Mouse (Mus musculus) liver, embryonic 13.5 days (tissue): ENCODE measurements around the gene Gm47959. TPM values are rescaled to one million over a fixed set of nuclear protein-coding genes. Genes with fewer than 3 reads are reported as not detected.

Experiments
- ATAC-seq: fragments of 200-750 bp; cut with Nextera tagmentation; 2 replicates; pipeline ENCODE4 v1.8.0; 2017; ENCODE audit warnings: low read depth, mild to moderate bottlenecking, moderate number of reproducible peaks, moderate library complexity
- DNase-seq: peaks from one replicate; pipeline ENCODE4 v3.0.0; 2022
- H3K27ac ChIP-seq: fragments of 300-500 bp; sonication (generic); 2 replicates; pipeline ENCODE4 v1.5.1; 2015; ENCODE audit warnings: moderate library complexity, mild to moderate bottlenecking, inconsistent platforms
- H3K27me3 ChIP-seq: fragments of 300-500 bp; sonication (generic); 2 replicates; pipeline ENCODE4 v1.6.1; 2015; ENCODE audit warnings: mild to moderate bottlenecking, inconsistent platforms
- H3K36me3 ChIP-seq: fragments of 300-500 bp; sonication (generic); 2 replicates; pipeline ENCODE4 v1.6.1; 2015; ENCODE audit warnings: mild to moderate bottlenecking, inconsistent platforms
- H3K4me1 ChIP-seq: fragments of 300-500 bp; sonication (generic); replicated peaks from 2 replicates; pipeline ENCODE4 v1.6.1; 2015; ENCODE audit warnings: inconsistent platforms
- H3K4me2 ChIP-seq: fragments of 300-500 bp; sonication (generic); 2 replicates; pipeline ENCODE4 v1.6.1; 2015; ENCODE audit warnings: inconsistent platforms, mild to moderate bottlenecking, moderate library complexity
- H3K4me3 ChIP-seq: fragments of 300-500 bp; sonication (generic); replicated peaks from 2 replicates; pipeline ENCODE4 v1.5.1; 2015; ENCODE audit warnings: mild to moderate bottlenecking, inconsistent platforms
- H3K9ac ChIP-seq: fragments of 300-500 bp; sonication (generic); 2 replicates; pipeline ENCODE4 v1.6.1; 2015; ENCODE audit warnings: mild to moderate bottlenecking, inconsistent platforms
- H3K9me3 ChIP-seq: fragments of 300-500 bp; sonication (generic); replicated peaks from 2 replicates; pipeline ENCODE4 v1.6.1; 2016; ENCODE audit warnings: inconsistent platforms
- WGBS: fragments of 180-500 bp; shearing (Covaris S2); methylation state at CpG from one replicate; pipeline ENCODE4 v1.1.7; 2015; ENCODE audit not compliant: insufficient replicate concordance; 5-methylcytosine and 5-hydroxymethylcytosine counted together
- polyA plus RNA-seq: library from polyadenylated mRNA; unstranded; fragments of >200 nt; fragmentation: Nextera tagmentation; extraction: Ambion mirVana; gene quantifications from 2 replicates; pipeline ENCODE4 v1.2.1, GENCODE M21; 2015

Gene Gm47959
- polyA plus RNA-seq, 1 experiment from 2014 or later = not detected

DNA sequence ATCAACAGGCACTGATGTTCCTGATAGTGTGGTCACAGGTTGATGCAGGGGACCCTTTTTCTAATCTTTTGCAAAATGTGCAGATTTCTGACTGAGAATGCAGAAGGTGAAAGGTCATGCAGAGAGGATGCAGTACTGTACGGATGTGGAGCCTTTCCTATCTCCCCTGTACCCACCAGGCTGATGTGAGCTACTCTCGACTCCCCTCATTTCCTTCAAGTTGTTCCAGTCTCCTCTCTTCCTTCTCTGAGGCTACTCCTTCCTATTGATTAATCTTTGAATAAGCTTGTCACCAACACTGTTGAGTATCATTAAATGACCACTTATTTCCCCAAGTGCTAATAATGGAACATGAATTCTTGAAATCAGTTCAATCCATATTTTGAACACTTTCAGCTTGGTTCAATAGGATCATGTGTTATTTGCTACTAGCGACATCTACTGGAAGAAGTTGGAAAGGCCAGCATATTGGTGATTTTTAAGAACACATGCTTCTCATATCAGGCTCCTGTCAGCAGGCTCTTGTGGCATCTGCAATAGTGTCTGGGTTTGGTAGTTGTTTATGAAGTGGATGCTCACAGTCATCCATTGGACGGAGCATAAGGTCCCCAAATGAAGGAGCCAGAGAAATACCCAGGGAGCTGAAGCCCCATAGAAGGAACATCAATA, 12.7 kb upstream of the Gm47959 start:
- ATAC-seq = no peak
- peak; percentile 19 for DNase-seq
- no peak overlapping the region for H3K4me2 ChIP-seq
- no peaks in the 10 kb centered on the region for H3K36me3 ChIP-seq
- no peak overlapping the region for H3K4me3 ChIP-seq
- no peak overlapping the region for H3K9ac ChIP-seq
- no peaks in the 10 kb centered on the region for H3K4me1 ChIP-seq
- H3K27ac ChIP-seq = no peak overlapping the region
- no peaks in the 10 kb centered on the region for H3K27me3 ChIP-seq
- WGBS = 22% methylated on average over 4 of the region's 4 CpGs
- peaks cover 6% of the 10 kb centered on the region; the same call in 1 of the 2 replicates for H3K9me3 ChIP-seq

DNA sequence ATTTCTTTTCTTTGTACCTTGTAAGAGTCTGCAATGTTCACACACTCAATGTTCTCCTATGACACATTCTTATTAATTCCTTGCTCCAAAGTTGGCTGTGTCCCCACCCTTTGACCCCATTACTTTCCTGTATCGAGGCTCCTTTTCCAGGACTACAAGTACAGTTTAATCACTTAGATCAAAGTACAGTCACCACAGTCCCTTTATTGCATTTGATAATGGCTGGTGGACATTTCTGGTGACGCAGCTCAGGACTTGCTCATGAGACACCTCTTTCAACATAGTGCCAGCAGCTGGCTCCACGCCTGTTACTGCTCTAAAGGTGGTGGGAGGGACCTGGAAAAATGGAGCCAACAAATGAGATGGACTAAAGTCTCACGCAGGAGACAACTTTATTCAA, 9.3 kb upstream of the Gm47959 start:
- DNase-seq (no peak), ATAC-seq (no peak)
- no peaks in the 10 kb centered on the region for H3K9me3 ChIP-seq
- no peak overlapping the region for H3K9ac ChIP-seq
- H3K4me1 ChIP-seq = no peaks in the 10 kb centered on the region
- H3K27ac ChIP-seq = no peak overlapping the region
- no peak overlapping the region for H3K4me2 ChIP-seq
- no peaks in the 10 kb centered on the region for H3K27me3 ChIP-seq
- H3K36me3 ChIP-seq = no peaks in the 10 kb centered on the region
- H3K4me3 ChIP-seq = no peak overlapping the region
- WGBS = 61% methylated on average over 4 of the region's 4 CpGs

DNA sequence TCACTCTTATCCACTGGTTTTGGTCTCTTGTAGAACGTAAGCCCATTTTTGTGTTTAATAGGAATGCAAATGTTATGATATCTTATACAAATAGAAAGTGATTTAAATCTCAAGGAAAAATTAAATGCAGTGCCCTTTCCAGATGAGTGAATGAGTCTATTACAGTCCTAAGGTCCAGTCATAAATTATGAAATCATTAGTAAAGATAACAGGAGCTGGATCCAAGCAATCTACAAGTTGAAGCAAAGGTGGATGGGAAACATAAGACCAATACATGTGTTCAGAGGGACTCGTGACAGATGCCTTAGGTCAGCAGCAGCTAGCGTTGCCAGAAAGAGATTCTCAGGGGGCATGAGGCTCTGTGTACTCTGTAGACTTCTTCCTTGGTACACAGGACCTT, 8.8 kb upstream of the Gm47959 start:
- H3K9me3 ChIP-seq = no peaks in the 10 kb centered on the region
- WGBS = 54% methylated on average over 3 of the region's 3 CpGs
- H3K27ac ChIP-seq = no peak overlapping the region
- ATAC-seq (no peak), DNase-seq (no peak)
- no peaks in the 10 kb centered on the region for H3K36me3 ChIP-seq
- H3K4me3 ChIP-seq = no peak overlapping the region
- H3K27me3 ChIP-seq = no peaks in the 10 kb centered on the region
- no peaks in the 10 kb centered on the region for H3K4me1 ChIP-seq
- H3K4me2 ChIP-seq = no peak overlapping the region
- H3K9ac ChIP-seq = no peak overlapping the region

DNA sequence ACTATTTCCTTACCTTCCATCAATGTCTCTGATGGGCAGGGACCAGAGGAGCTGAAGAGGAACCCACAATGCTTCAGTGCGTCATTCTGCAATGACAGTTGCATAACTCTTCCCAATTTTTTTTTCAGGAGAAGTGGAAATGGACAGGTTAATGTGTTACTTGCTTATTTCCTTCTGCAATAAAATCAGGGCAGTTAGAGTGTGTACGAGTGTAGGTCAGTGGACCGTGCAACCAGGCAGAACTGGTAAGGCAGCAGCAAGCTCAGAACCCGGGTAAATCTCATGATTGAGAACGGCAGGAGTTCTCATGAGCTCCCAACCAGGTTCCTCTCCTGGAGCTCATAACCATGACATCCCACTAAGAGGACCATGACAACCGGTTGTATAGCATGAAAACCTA, 8.3 kb upstream of the Gm47959 start:
- DNase-seq = no peak

DNA sequence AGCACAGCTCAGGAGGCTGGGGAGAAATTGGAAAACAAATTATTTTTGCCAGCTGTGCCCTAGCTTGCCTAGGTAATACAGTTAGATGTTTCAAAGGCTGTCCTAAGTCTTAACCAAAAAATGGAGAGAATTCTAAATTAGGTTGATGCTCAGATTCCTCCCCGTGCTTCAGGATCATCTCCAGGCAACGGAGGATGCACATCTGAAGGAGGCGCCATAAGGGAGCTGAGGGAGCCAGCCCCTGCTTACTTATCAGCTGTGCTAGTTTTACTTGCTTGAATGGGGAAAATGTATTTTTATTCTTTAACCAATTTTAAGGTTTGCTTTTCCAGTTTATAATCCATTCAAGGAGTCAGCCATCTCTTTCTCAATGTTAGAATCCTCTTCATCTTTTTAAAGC, 6.4 kb upstream of the Gm47959 start:
- no peaks in the 10 kb centered on the region for H3K9me3 ChIP-seq
- DNase-seq (no peak), ATAC-seq (no peak)
- no peaks in the 10 kb centered on the region for H3K4me1 ChIP-seq
- H3K9ac ChIP-seq = no peak overlapping the region
- no peaks in the 10 kb centered on the region for H3K36me3 ChIP-seq
- 68% methylated on average over 3 of the region's 3 CpGs for WGBS
- no peaks in the 10 kb centered on the region for H3K27me3 ChIP-seq
- H3K27ac ChIP-seq = no peak overlapping the region
- H3K4me2 ChIP-seq = no peak overlapping the region
- H3K4me3 ChIP-seq = no peak overlapping the region

More for the DNA sequence above, 8.3 kb upstream of the Gm47959 start:
- H3K4me2 ChIP-seq = no peak overlapping the region
- no peak overlapping the region for H3K4me3 ChIP-seq
- no peaks in the 10 kb centered on the region for H3K9me3 ChIP-seq
- no peaks in the 10 kb centered on the region for H3K27me3 ChIP-seq
- H3K9ac ChIP-seq = no peak overlapping the region
- no peaks in the 10 kb centered on the region for H3K4me1 ChIP-seq
- whole genome bisulfite sequencing = 67% methylated on average over 6 of the region's 6 CpGs
- no peaks in the 10 kb centered on the region for H3K36me3 ChIP-seq
- no peak for ATAC-seq
- no peak overlapping the region for H3K27ac ChIP-seq

DNA sequence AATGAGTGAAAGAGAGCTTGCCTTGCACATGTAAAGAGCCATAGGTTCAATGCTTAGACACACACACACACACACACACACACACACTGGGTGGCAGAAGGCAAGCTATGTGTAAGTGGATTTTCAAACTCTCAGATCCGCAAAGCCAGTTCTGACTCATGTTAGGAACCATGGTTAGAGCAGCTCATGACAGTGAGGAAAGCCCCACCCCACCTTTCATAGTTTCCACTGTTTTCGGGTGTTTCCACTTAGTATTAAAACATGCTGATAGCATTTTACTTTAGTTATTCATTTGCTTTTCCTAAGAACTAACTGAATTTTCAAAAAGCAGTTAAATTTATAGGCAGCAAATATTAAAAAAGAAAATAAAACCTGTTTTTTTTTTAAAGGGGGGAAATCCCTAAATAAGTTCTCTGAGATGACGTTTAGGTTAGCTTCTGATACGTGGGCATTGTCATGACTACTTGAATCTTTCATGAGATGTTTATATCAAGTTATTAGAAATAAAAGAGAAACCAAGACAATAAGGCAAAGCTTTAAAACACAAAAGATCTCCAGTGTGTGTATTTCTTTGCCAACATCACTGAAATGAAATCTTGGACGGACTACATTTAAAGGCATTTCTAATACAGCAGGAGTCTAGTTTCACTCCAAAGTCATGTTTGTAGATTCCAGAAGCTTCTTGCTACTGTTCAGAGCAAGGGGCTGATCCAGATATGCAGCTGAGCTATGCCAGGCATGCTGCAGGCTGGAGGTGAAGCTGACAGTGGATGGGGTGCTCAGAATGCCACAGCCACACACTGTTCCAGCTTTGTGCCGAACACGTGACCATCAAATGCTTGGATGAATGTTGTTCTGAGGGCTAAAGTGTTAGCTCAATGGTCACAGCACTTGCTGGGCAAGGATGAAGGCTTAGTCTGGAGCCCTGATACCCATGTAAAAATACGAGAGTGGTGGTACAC, 6.2 kb downstream of the Gm47959 start:
- Histone ChIP-seq H3K27ac (no peak overlapping the region), H3K9ac (no peak overlapping the region), H3K9me3 (no peaks in the 10 kb centered on the region), H3K4me1 (no peaks in the 10 kb centered on the region), H3K36me3 (no peaks in the 10 kb centered on the region), H3K4me2 (no peak overlapping the region), H3K4me3 (no peak overlapping the region), H3K27me3 (no peaks in the 10 kb centered on the region)
- no peak for DNase-seq
- 63% methylated on average over 8 of the region's 8 CpGs for WGBS
- ATAC-seq = no peak

DNA sequence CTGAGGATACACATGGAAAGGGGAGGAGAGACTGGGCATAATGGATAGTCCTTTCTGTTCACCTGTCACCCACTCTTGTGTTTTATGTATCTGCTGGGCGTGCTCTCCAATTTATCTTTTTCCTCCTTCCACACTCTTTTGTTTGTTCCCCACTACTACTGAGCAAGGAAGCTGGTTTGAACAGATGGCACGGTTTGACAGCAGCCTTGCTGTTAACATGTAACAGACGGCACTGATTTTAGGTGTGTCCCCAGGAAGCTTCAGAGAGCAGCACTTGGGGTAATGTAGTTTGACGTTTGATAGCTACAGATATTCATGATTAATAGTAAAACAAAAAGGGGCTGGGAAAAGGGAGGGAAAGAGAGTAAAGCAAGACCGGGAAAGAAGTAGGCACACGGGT, 7.1 kb downstream of the Gm47959 start:
- ATAC-seq (no peak), DNase-seq (no peak)
- no peak overlapping the region for H3K4me2 ChIP-seq
- no peak overlapping the region for H3K9ac ChIP-seq
- H3K27ac ChIP-seq = no peak overlapping the region
- H3K27me3 ChIP-seq = no peaks in the 10 kb centered on the region
- H3K4me3 ChIP-seq = no peak overlapping the region
- 58% methylated on average over 6 of the region's 6 CpGs for WGBS
- H3K9me3 ChIP-seq = no peaks in the 10 kb centered on the region
- no peaks in the 10 kb centered on the region for H3K36me3 ChIP-seq
- H3K4me1 ChIP-seq = no peaks in the 10 kb centered on the region

DNA sequence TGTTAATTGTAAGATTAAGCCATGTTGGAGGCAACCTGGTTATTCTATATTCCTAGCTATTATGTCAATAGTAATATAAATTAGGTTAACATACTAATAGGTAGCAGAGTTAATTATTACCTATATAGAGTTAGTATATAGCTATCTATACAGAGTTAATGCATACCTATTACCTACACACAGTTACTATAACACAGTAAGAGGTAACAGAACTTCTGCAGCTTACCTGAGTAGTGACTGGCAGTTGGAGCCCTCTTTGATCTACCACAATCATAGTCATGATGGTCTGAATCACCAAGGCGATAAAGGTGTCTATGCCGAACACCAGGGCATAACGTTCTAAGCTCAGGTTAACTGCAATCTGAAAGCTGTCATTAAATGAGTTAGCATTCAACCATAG, 14.1 kb downstream of the Gm47959 start:
- 77% methylated on average over 3 of the region's 3 CpGs for WGBS
- H3K27me3 ChIP-seq = no peaks in the 10 kb centered on the region

DNA sequence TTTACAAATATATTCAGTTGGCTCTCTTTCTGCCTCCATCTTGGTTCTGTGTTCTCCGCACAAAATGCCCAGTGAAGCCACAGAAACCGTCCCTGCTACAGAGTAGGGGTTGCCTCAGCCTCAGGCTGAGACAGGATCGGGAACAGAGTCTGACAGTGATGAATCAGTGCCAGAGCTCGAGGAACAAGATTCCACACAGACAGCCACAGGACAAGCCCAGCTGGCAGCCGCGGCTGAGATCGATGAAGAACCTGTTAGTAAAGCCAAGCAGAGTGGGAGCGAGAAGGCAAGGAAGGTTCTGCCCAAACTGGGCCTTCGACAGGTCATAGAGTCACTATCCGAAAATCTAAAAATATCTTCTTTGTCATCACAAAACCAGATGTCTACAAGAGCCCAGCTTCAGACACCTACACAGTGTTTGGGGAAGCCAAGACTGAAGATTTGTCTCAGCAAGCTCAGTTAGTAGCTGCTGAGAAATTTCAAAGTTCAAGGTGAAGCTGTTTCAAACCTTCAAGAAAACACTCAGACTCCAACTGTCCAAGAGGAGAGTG, 15.1 kb downstream of the Gm47959 start:
- no peak for DNase-seq
- Histone ChIP-seq H3K36me3 (no peaks in the 10 kb centered on the region), H3K9me3 (no peaks in the 10 kb centered on the region), H3K27ac (no peak overlapping the region), H3K27me3 (no peaks in the 10 kb centered on the region), H3K9ac (no peak overlapping the region), H3K4me1 (no peaks in the 10 kb centered on the region), H3K4me3 (no peak overlapping the region), H3K4me2 (no peak overlapping the region)
- ATAC-seq = no peak
- 70% methylated on average over 10 of the region's 10 CpGs for WGBS

More for the DNA sequence above, 14.1 kb downstream of the Gm47959 start:
- no peaks in the 10 kb centered on the region for H3K36me3 ChIP-seq
- no peak overlapping the region for H3K27ac ChIP-seq
- no peak overlapping the region for H3K4me2 ChIP-seq
- DNase-seq (no peak), ATAC-seq (no peak)
- H3K4me3 ChIP-seq = no peak overlapping the region
- H3K9ac ChIP-seq = no peak overlapping the region
- H3K4me1 ChIP-seq = no peaks in the 10 kb centered on the region
- no peaks in the 10 kb centered on the region for H3K9me3 ChIP-seq

DNA sequence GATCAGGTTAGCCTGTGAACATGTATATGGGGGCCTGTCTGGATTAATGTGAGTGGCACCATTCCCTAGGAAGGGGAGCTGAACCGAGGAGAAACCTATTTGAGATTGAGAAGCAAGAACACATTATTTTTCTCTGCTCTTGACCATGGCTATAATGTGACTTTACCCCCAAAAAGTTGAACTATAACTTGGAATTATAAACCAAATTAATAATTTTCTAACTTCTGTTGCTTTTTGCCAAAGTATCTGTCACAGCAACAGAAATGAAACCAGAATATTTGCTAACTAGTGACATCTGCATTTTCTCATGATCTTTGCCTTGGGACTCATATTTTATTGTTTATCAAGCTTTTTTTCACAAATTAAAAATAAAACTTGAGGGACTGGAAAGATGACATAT, 16.2 kb downstream of the Gm47959 start:
- Histone ChIP-seq H3K27ac (no peak overlapping the region), H3K36me3 (no peaks in the 10 kb centered on the region), H3K4me1 (no peaks in the 10 kb centered on the region), H3K27me3 (no peaks in the 10 kb centered on the region), H3K4me2 (no peak overlapping the region), H3K9ac (no peak overlapping the region), H3K4me3 (no peak overlapping the region), H3K9me3 (no peaks in the 10 kb centered on the region)
- 32% methylated on average over 1 of the region's 1 CpGs for WGBS
- no peak for ATAC-seq
- DNase-seq = no peak

DNA sequence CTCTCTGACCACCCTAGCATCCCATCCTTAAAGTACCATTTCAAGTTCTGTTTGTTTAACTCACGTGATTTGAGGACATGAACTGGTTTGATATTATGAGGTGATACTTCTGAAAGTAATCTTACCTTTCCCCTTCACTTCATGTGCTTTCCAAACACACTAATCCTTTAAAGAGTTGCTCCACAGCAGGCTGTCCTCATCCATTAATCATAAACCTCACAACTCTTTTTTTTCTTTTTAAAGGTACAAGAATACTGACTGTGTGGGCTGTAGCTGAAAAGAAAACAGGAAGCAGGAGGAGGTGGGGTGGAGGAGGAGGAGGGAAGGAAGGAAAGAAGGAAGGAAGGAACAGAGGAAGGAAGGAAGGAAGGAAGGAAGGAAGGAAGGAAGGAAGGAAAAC, 31.6 kb downstream of the Gm47959 start:
- Histone ChIP-seq H3K27ac (no peak overlapping the region), H3K36me3 (no peaks in the 10 kb centered on the region)

More for the DNA sequence above, 31.6 kb downstream of the Gm47959 start:
- ATAC-seq (no peak), DNase-seq (no peak)
- Histone ChIP-seq H3K27me3 (no peaks in the 10 kb centered on the region), H3K9ac (no peak overlapping the region), H3K4me1 (no peaks in the 10 kb centered on the region), H3K4me3 (no peak overlapping the region), H3K9me3 (no peaks in the 10 kb centered on the region), H3K4me2 (no peak overlapping the region)
- WGBS = 33% methylated on average over 1 of the region's 1 CpGs
